Mouse (Mus musculus) left cerebral cortex, adult 18-20 months (tissue): Measurements from ENCODE around the gene Elmod3. TPM values are rescaled to one million over a fixed set of nuclear protein-coding genes. Genes with fewer than 3 reads are reported as not detected.

Experiments
- DNase-seq, 2 experiments: peaks; one replicate each; pipeline ENCODE4 v3.0.0; 2021 to 2022; ENCODE audit warnings: low spot score in 2 of 2, mixed read lengths in 1 of 2
- long read RNA-seq, 2 experiments: library from polyadenylated mRNA; stranded (forward); transcript quantifications; one replicate each; pipeline ENCODE4 v2.0.0; 2021
- total RNA-seq, 2 experiments: library from RNA; stranded (reverse); gene quantifications; 2 replicates each; pipeline ENCODE4 v1.2.3; 2021

Gene Elmod3
- total RNA-seq: 10 to 100 TPM; 22.6 to 23.1 TPM
- long read RNA-seq, experiment 1, transcript Elmod3-201 (12 exons, 2,122 nt): major isoform, 14 of 24 reads
- long read RNA-seq, experiment 1, partial matches to known transcripts: 3 of 24 reads
- long read RNA-seq, experiment 1, other reads (novel, unspliced or antisense): 6 of 24 reads
- long read RNA-seq, experiment 2, transcript Elmod3-201 (12 exons, 2,122 nt): major isoform, 11 of 16 reads
- long read RNA-seq, experiment 2, partial matches to known transcripts: 0 of 16 reads
- long read RNA-seq, experiment 2, other reads (novel, unspliced or antisense): 3 of 16 reads

- peak; percentile 79 to 87 for DNase-seq
Measured at GRCm38 (mm10) chr6:72597956-72598753, at the start of gene Elmod3, which contains the start of gene Retsat. Gene Elmod3, minus strand, starts transcription at chr6:72598413. Gene Retsat, plus strand, starts transcription at chr6:72598475.

GRCm38 (mm10) chr6:72647383-72647820 is 49.2 kb upstream of the Elmod3 start:
- DNase-seq: peak; percentile 71 to 85

- no peak for DNase-seq
Measured at GRCm38 (mm10) chr6:72645364-72645763, 47.2 kb upstream of the Elmod3 start.

GRCm38 (mm10) chr6:72644576-72644975 is 46.4 kb upstream of the Elmod3 start:
- DNase-seq: no peak

- no peak for DNase-seq
Measured at GRCm38 (mm10) chr6:72641218-72641954, 43.2 kb upstream of the Elmod3 start.

GRCm38 (mm10) chr6:72636940-72637339 is 38.7 kb upstream of the Elmod3 start:
- DNase-seq: no peak

- peak; percentile 59 for DNase-seq
Measured at GRCm38 (mm10) chr6:72635760-72636431, 37.7 kb upstream of the Elmod3 start.

GRCm38 (mm10) chr6:72634311-72634710 is 36.1 kb upstream of the Elmod3 start:
- no peak for DNase-seq

- DNase-seq: no peak
Measured at GRCm38 (mm10) chr6:72631700-72632099, 33.5 kb upstream of the Elmod3 start.

- DNase-seq: no peak
Measured at GRCm38 (mm10) chr6:72630961-72631360, 32.7 kb upstream of the Elmod3 start.

- no peak for DNase-seq
Measured at GRCm38 (mm10) chr6:72630370-72630769, 32.2 kb upstream of the Elmod3 start.

- no peak for DNase-seq
Measured at GRCm38 (mm10) chr6:72627276-72627675, 29.1 kb upstream of the Elmod3 start.

- no peak for DNase-seq
Measured at GRCm38 (mm10) chr6:72626391-72626790, 28.2 kb upstream of the Elmod3 start.

- DNase-seq: no peak
Measured at GRCm38 (mm10) chr6:72623661-72624402, 25.6 kb upstream of the Elmod3 start.

GRCm38 (mm10) chr6:72622917-72623316 is 24.7 kb upstream of the Elmod3 start:
- DNase-seq: no peak

GRCm38 (mm10) chr6:72620920-72621319 is 22.7 kb upstream of the Elmod3 start:
- no peak for DNase-seq

GRCm38 (mm10) chr6:72619734-72620532 is 21.7 kb upstream of the Elmod3 start:
- no peak for DNase-seq

GRCm38 (mm10) chr6:72616643-72617288 is 18.6 kb upstream of the Elmod3 start, which contains the start of gene Tgoln1:
Gene Tgoln1, minus strand, starts transcription at chr6:72617000.
- peak; percentile 93 to 95 for DNase-seq
